Mouse (Mus musculus): ENCODE results near the gene Nipsnap2. TPM values are rescaled to one million over a fixed set of nuclear protein-coding genes. Genes with fewer than 3 reads are reported as not detected.
"Not testable (repeated sequence)": the region's sequence is repeated elsewhere in the genome, so short reads cannot be mapped to it uniquely, and the experiment has no call there.

The Nipsnap2 gene
- polyA plus RNA-seq, 1 experiment from 2014 or later, result 98.7 TPM

DNA sequence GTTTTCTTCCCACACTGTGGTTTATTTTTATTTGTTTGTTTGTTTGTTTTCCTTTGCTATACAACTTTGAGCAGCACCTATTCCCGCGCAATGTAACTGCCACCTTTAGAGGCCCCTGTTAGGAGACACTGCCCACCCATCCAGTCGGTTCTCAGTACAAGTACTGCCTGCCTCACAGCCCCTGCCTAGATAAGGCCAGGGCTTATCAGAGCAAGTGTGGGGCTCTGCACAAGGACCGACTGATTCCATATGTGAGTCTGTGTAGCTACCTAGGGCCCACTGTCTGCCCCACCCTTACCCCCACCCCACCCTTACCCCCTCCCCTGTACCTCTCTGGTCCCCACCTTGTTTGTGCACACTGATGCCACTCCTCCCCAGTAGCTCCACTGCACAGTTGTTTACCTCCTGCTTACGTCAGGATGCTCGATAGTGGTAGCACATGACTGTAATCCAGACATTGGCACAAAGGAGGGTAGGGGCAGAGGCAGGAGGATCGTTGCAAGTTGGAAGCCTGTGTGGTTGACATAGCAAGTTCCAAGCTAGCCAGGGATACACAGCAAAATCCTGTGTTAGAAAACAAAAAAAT lies 18.1 kb downstream of the Nipsnap2 start:
- Histone ChIP-seq H3K27me3 (replicated peaks; ENCODE audit: control insufficient read depth, insufficient read depth, low read length) (no peaks in the 10 kb centered on the region), H3K4me3 (ENCODE audit: low read length) (no peak overlapping the region), H3K27ac (ENCODE audit: low read depth, low read length) (no peak overlapping the region), H3K9me3 (ENCODE audit: control insufficient read depth, low read length) (no peaks in the 10 kb centered on the region), H3K36me3 (ENCODE audit: control insufficient read depth, insufficient read depth, low read length) (peaks cover 19% of the 10 kb centered on the region), H3K4me1 (ENCODE audit: control insufficient read depth, insufficient read depth, low read depth, low read length) (no peaks in the 10 kb centered on the region), H3K4me2 (ENCODE audit: low read length) (no peak overlapping the region), H3K9ac (ENCODE audit: low read depth, low read length) (no peak overlapping the region)
- no peak for ATAC-seq
- 88% methylated on average over 7 of the region's 7 CpGs for WGBS

DNA sequence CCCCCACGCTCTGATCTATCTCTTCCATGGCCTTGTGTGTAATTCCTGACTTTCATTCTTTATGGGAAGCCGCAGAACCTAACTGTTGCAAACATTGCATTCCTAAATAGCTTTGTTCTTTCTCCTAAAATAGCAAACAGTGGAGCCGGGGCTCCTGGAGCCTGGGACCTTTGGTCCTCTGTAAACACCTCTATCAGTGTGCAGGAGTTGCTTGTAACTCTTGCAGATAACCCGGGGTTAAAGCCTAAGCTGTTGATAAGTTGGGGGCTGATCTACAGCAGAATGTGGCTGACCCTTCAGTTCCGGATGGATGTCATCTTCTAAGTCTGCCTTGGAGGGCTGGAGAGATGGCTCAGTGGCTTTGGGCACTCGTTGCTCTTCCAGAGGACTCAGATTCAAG lies 19.2 kb downstream of the Nipsnap2 start:
- Histone ChIP-seq H3K36me3 (ENCODE audit: control insufficient read depth, insufficient read depth, low read length) (peaks cover 19% of the 10 kb centered on the region), H3K9me3 (ENCODE audit: control insufficient read depth, low read length) (no peaks in the 10 kb centered on the region), H3K27ac (ENCODE audit: low read depth, low read length) (no peak overlapping the region), H3K4me3 (ENCODE audit: low read length) (no peak overlapping the region), H3K27me3 (replicated peaks; ENCODE audit: control insufficient read depth, insufficient read depth, low read length) (no peaks in the 10 kb centered on the region), H3K9ac (ENCODE audit: low read depth, low read length) (no peak overlapping the region), H3K4me1 (ENCODE audit: control insufficient read depth, insufficient read depth, low read depth, low read length) (no peaks in the 10 kb centered on the region), H3K4me2 (ENCODE audit: low read length) (no peak overlapping the region)
- no peak for ATAC-seq
- WGBS, result 86% methylated on average over 6 of the region's 6 CpGs

DNA sequence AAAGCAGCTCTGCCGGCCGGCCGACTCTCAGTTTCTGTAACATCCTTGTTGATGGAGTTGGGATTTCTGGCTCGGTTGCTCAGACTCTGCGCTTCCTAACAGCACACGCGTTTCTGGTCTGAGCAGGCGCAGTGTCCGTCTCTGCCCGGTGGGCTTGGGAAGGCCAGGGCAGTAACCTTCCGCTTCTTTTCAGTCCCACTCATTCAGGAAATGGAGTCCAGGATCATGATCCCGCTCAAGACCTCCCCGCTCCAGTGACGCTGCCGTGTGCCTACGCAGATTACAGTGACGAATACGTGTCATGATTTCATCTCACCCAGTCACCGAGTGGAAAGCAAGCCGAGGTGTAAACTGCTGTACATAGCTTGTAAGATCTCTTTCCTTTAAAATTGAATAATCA lies 32.0 kb downstream of the Nipsnap2 start:
- no peaks in the 10 kb centered on the region for H3K4me1 ChIP-seq (ENCODE audit: control insufficient read depth, insufficient read depth, low read depth, low read length)
- no peaks in the 10 kb centered on the region for H3K27me3 ChIP-seq (replicated peaks; ENCODE audit: control insufficient read depth, insufficient read depth, low read length)
- no peak overlapping the region for H3K27ac ChIP-seq (ENCODE audit: low read depth, low read length)
- H3K4me3 ChIP-seq (ENCODE audit: low read length), result no peak overlapping the region
- H3K36me3 ChIP-seq (ENCODE audit: control insufficient read depth, insufficient read depth, low read length), result peaks cover 9% of the 10 kb centered on the region; the same call in 1 of the 2 replicates
- no peak for ATAC-seq
- H3K9me3 ChIP-seq (ENCODE audit: control insufficient read depth, low read length), result no peaks in the 10 kb centered on the region
- H3K4me2 ChIP-seq (ENCODE audit: low read length), result no peak overlapping the region
- 91% methylated on average over 20 of the region's 20 CpGs for WGBS
- no peak overlapping the region for H3K9ac ChIP-seq (ENCODE audit: low read depth, low read length)

DNA sequence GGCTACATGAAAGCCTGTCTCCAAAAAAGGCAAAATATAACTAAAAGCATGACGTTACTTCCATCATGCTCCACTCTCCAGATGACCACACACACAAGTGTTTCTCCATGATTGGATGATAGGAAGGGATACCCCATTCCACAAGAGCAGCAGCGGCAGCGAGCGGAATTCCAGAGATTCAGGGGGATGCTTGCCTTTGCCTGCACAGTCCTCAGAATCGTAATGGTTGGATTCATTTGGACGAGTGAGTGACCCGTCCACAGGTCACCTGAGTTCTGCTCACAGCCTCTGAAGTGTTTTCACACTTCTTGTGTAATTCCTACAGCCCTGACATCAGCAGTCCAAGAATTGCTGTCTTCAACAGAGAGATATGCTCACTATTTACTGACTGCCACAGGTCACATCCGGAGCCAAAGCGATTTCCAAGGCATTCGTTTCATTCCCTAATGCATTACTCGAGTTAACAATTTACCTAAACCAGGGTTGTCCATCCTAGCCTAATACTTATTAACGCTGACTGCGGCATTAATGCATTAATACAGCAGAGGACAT lies 35.1 kb downstream of the Nipsnap2 start:
- no peak for ATAC-seq
- WGBS, result 92% methylated on average over 13 of the region's 13 CpGs

DNA sequence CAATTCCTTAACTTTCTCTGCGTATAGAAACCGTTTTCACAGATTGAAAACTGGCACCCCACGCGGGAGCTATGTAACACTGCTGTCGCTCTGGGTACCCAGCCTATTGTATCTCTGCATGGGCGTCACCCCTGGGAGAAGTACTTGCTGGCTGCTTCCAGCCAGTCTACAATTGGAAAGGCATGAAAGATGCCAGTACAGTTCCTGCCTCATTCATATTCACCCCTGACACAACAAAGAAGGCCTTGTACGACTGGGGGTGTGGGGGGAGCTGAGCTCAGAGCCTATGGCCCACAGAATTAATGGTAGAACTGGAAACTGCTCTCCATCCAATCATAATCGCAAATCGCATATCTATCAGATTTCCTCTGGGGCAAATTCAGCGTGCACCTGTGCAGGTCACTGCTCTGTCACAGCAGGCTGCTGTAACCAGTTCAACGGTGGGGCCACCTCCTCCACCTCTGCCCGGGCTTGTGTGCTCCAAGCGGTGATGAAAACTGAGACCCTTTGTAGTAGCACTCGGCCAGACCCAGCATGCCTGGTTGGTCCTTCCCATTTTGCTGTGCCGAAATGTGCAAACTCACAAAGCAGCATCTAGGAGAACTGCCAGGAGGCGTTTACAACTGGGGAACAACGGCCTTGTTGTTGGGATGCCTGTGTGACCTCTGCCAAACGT lies 37.1 kb downstream of the Nipsnap2 start:
- H3K9me3 ChIP-seq (ENCODE audit: control insufficient read depth, low read length), result no peaks in the 10 kb centered on the region
- no peak overlapping the region for H3K4me2 ChIP-seq (ENCODE audit: low read length)
- no peaks in the 10 kb centered on the region for H3K4me1 ChIP-seq (ENCODE audit: control insufficient read depth, insufficient read depth, low read depth, low read length)
- 42% methylated on average over 18 of the region's 18 CpGs for WGBS
- H3K27me3 ChIP-seq (replicated peaks; ENCODE audit: control insufficient read depth, insufficient read depth, low read length), result no peaks in the 10 kb centered on the region
- H3K27ac ChIP-seq (ENCODE audit: low read depth, low read length), result peak overlapping the region; percentile 80
- peak; percentile 96 for ATAC-seq
- H3K9ac ChIP-seq (ENCODE audit: low read depth, low read length), result 0 out of 2 replicates have a peak overlapping the region, but pooled peaks have one; percentile 5
- no peak overlapping the region for H3K4me3 ChIP-seq (ENCODE audit: low read length)
- H3K36me3 ChIP-seq (ENCODE audit: control insufficient read depth, insufficient read depth, low read length), result peaks cover 4% of the 10 kb centered on the region; the same call in 1 of the 2 replicates

More for the DNA sequence above, 35.1 kb downstream of the Nipsnap2 start:
- no peak overlapping the region for H3K4me2 ChIP-seq (ENCODE audit: low read length)
- no peaks in the 10 kb centered on the region for H3K27me3 ChIP-seq (replicated peaks; ENCODE audit: control insufficient read depth, insufficient read depth, low read length)
- no peaks in the 10 kb centered on the region for H3K4me1 ChIP-seq (ENCODE audit: control insufficient read depth, insufficient read depth, low read depth, low read length)
- no peaks in the 10 kb centered on the region for H3K9me3 ChIP-seq (ENCODE audit: control insufficient read depth, low read length)
- peaks cover 7% of the 10 kb centered on the region; the same call in 1 of the 2 replicates for H3K36me3 ChIP-seq (ENCODE audit: control insufficient read depth, insufficient read depth, low read length)
- H3K9ac ChIP-seq (ENCODE audit: low read depth, low read length), result no peak overlapping the region
- H3K27ac ChIP-seq (ENCODE audit: low read depth, low read length), result no peak overlapping the region
- H3K4me3 ChIP-seq (ENCODE audit: low read length), result no peak overlapping the region

DNA sequence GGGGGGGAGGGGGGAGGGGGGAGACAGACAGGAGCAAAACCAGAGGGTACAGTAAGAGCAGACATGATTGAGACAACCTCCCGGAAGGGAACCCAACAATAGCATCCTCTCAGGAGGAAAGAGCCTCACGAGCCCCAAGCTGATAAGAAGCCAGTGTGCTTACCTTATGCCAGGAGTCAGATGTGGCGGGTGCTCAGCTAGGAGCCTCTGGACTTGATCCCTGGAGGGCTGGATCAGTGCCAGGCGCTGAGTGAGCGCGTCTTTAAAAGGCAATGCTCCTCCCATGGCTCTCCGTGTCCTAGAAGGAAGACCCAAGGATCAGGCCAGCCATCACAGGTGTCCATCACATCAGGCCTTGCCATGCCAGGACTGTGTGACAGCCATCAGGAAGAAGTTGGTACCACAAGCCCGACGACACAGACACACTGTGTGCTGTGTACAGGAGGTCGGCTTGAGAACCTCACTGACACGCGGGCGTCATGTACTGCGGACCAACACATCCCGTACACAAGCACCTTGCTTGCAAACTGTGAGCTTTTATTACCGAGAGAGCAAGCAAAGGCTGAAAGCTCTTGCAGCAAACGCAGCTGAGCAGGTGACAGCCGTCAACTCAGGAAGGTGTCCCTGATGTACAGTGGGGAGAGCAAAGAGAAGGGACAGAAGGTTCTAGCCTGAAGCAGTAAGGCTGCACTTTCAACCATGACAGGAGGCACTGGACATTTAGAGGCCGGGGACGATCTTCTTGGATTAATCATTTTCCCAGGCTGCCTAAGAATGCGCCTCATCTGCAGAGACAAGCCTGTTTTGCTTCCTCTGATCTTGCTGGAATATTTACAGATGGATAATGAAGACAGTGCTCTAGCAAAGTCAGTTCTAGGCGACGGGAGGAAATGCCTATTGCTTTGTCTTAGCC lies 45.8 kb downstream of the Nipsnap2 start:
- Histone ChIP-seq H3K9ac (ENCODE audit: low read depth, low read length) (no peak overlapping the region), H3K4me3 (ENCODE audit: low read length) (no peak overlapping the region), H3K36me3 (ENCODE audit: control insufficient read depth, insufficient read depth, low read length) (no peaks in the 10 kb centered on the region; the same call in 1 of the 2 replicates), H3K27ac (ENCODE audit: low read depth, low read length) (no peak overlapping the region), H3K4me1 (ENCODE audit: control insufficient read depth, insufficient read depth, low read depth, low read length) (no peaks in the 10 kb centered on the region), H3K27me3 (replicated peaks; ENCODE audit: control insufficient read depth, insufficient read depth, low read length) (no peaks in the 10 kb centered on the region), H3K9me3 (ENCODE audit: control insufficient read depth, low read length) (no peaks in the 10 kb centered on the region), H3K4me2 (ENCODE audit: low read length) (no peak overlapping the region)
- no peak for ATAC-seq
- 88% methylated on average over 23 of the region's 23 CpGs for WGBS

DNA sequence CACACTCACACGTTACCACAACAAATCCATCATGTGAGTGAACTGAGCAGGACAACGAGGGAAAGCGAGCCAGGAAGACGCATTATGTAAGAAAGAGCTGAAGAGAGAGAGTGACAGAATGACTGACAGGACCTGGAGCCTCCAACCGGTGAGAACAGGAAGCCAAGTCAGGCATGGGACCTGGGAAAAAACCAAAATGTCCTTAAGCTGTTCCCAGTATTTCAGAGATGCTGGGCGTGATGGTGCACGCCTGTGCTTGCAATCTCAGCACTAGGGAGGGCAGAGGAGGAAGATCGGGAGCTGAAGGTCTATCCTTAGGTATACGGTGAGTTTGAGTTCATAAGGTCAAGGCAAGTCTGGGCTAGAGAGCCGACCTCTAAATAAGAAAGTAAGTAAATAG lies 47.6 kb downstream of the Nipsnap2 start:
- WGBS, result 90% methylated on average over 10 of the region's 10 CpGs
- no peak for ATAC-seq
- no peak overlapping the region for H3K9ac ChIP-seq (ENCODE audit: low read depth, low read length)

DNA sequence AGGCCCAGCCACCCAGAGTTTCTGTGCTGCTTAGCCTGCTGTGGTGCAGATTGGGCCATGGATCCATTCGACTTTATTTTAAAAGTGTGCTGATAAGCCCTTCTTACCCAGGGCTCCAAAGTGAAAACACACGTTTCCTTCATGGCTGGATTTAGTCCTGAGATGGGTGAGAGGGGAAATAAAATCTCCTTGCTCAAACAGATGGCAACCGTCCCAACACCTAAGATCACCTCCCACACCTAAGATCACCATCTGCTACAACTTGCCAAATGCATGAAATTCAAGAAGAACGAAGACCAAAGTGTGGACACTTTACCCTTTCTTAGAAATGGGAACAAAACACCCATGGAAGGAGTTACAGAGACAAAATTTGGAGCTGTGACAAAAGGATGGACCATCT lies 48.5 kb downstream of the Nipsnap2 start:
- H3K36me3 ChIP-seq (ENCODE audit: control insufficient read depth, insufficient read depth, low read length); H3K9me3 ChIP-seq (ENCODE audit: control insufficient read depth, low read length); H3K9ac ChIP-seq (ENCODE audit: low read depth, low read length); H3K27ac ChIP-seq (ENCODE audit: low read depth, low read length); H3K27me3 ChIP-seq (replicated peaks; ENCODE audit: control insufficient read depth, insufficient read depth, low read length); H3K4me2 ChIP-seq (ENCODE audit: low read length); H3K4me3 ChIP-seq (ENCODE audit: low read length); ATAC-seq; H3K4me1 ChIP-seq (ENCODE audit: control insufficient read depth, insufficient read depth, low read depth, low read length): not testable (repeated sequence)
- 89% methylated on average over 4 of the region's 4 CpGs for WGBS

More for the DNA sequence above, 47.6 kb downstream of the Nipsnap2 start:
- no peaks in the 10 kb centered on the region; the same call in 1 of the 2 replicates for H3K36me3 ChIP-seq (ENCODE audit: control insufficient read depth, insufficient read depth, low read length)
- H3K27ac ChIP-seq (ENCODE audit: low read depth, low read length), result no peak overlapping the region
- no peak overlapping the region for H3K4me2 ChIP-seq (ENCODE audit: low read length)
- H3K4me1 ChIP-seq (ENCODE audit: control insufficient read depth, insufficient read depth, low read depth, low read length), result no peaks in the 10 kb centered on the region
- no peaks in the 10 kb centered on the region for H3K27me3 ChIP-seq (replicated peaks; ENCODE audit: control insufficient read depth, insufficient read depth, low read length)
- H3K9me3 ChIP-seq (ENCODE audit: control insufficient read depth, low read length), result no peaks in the 10 kb centered on the region
- H3K4me3 ChIP-seq (ENCODE audit: low read length), result no peak overlapping the region

DNA sequence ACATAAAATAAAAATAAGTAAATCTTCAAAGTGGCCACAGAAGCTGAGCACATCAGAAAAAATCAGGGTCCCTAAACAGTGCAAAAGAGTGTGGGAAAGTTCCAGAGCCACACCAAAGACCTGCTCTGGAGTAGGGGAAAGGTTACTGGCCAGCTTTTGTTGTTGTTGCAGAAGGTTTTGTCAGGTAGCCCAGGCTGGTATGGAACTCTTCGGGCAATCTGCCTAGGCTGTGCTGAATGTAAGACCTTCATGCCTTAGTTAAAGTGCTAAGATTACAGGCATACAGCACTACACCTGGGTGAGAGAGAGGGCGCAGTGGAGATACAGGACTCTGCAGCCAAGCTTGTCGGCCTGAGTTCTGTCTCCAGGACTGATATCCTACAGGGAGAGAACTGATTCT lies 49.8 kb downstream of the Nipsnap2 start:
- 96% methylated on average over 3 of the region's 3 CpGs for WGBS
- Histone ChIP-seq H3K4me3 (ENCODE audit: low read length) (no peak overlapping the region), H3K9me3 (ENCODE audit: control insufficient read depth, low read length) (no peaks in the 10 kb centered on the region), H3K27ac (ENCODE audit: low read depth, low read length) (no peak overlapping the region), H3K4me2 (ENCODE audit: low read length) (no peak overlapping the region), H3K36me3 (ENCODE audit: control insufficient read depth, insufficient read depth, low read length) (no peaks in the 10 kb centered on the region; the same call in 1 of the 2 replicates), H3K4me1 (ENCODE audit: control insufficient read depth, insufficient read depth, low read depth, low read length) (peaks cover 8% of the 10 kb centered on the region), H3K9ac (ENCODE audit: low read depth, low read length) (no peak overlapping the region), H3K27me3 (replicated peaks; ENCODE audit: control insufficient read depth, insufficient read depth, low read length) (no peaks in the 10 kb centered on the region)
- ATAC-seq, result no peak

Data from hindbrain, embryonic 16.5 days (tissue).